Mouse (Mus musculus): ENCODE results near the gene Ofd1. TPM values are rescaled to one million over a fixed set of nuclear protein-coding genes. Genes with fewer than 3 reads are reported as not detected.
A peak's percentile ranks its signal among the peaks of the same experiment; 100 is the strongest.

Gene Ofd1
- polyA plus RNA-seq, 1 experiment from 2014 or later: 6.1 TPM

- Histone ChIP-seq H3K4me2 (no peak overlapping the region), H3K36me3 (replicated peaks) (no peaks in the 10 kb centered on the region), H3K27ac (no peak overlapping the region), H3K9me3 (no peaks in the 10 kb centered on the region), H3K4me3 (no peak overlapping the region), H3K9ac (no peak overlapping the region), H3K4me1 (no peaks in the 10 kb centered on the region), H3K27me3 (replicated peaks) (peaks cover 3% of the 10 kb centered on the region)
- ATAC-seq (replicated peaks): no peak
- 90% methylated on average over 3 of the region's 3 CpGs for WGBS
These were observed 84.2 kb downstream of the Ofd1 start for GRCm38 (mm10) chrX:166356276-166356675.

GRCm38 (mm10) chrX:166354913-166355312, 85.6 kb downstream of the Ofd1 start:
- 67% methylated on average over 1 of the region's 1 CpGs for WGBS

GRCm38 (mm10) chrX:166353412-166353811, 87.1 kb downstream of the Ofd1 start:
- 70% methylated on average over 2 of the region's 2 CpGs for WGBS
- Histone ChIP-seq H3K4me3 (no peak overlapping the region), H3K27ac (no peak overlapping the region), H3K9ac (no peak overlapping the region), H3K4me2 (no peak overlapping the region), H3K4me1 (peaks cover 11% of the 10 kb centered on the region; the same call in 1 of the 2 replicates), H3K9me3 (no peaks in the 10 kb centered on the region), H3K27me3 (replicated peaks) (no peaks in the 10 kb centered on the region), H3K36me3 (replicated peaks) (no peaks in the 10 kb centered on the region)
- ATAC-seq (replicated peaks): no peak

More at GRCm38 (mm10) chrX:166354913-166355312, 85.6 kb downstream of the Ofd1 start:
- Histone ChIP-seq H3K9ac (no peak overlapping the region), H3K4me2 (no peak overlapping the region), H3K4me1 (peaks cover 3% of the 10 kb centered on the region; the same call in 1 of the 2 replicates), H3K27me3 (replicated peaks) (no peaks in the 10 kb centered on the region; the same call in none of the 2 replicates), H3K9me3 (no peaks in the 10 kb centered on the region), H3K4me3 (no peak overlapping the region), H3K27ac (no peak overlapping the region), H3K36me3 (replicated peaks) (no peaks in the 10 kb centered on the region)
- ATAC-seq (replicated peaks): no peak

- no peaks in the 10 kb centered on the region for H3K27me3 ChIP-seq (replicated peaks)
- ATAC-seq (replicated peaks): peak; percentile 34; the same call in 1 of the 2 replicates
- no peaks in the 10 kb centered on the region for H3K36me3 ChIP-seq (replicated peaks)
- no peak overlapping the region for H3K27ac ChIP-seq
- WGBS: 22% methylated on average over 6 of the region's 6 CpGs
- H3K9ac ChIP-seq: no peak overlapping the region
- no peaks in the 10 kb centered on the region for H3K9me3 ChIP-seq
- no peak overlapping the region for H3K4me2 ChIP-seq
- H3K4me1 ChIP-seq: peaks cover 11% of the 10 kb centered on the region; the same call in 1 of the 2 replicates
- no peak overlapping the region for H3K4me3 ChIP-seq
These were observed 88.7 kb downstream of the Ofd1 start for GRCm38 (mm10) chrX:166351790-166352189.

- WGBS: 44% methylated on average over 4 of the region's 4 CpGs
- H3K4me3 ChIP-seq: peak overlapping the region; percentile 45
- H3K36me3 ChIP-seq (replicated peaks): no peaks in the 10 kb centered on the region
- H3K9me3 ChIP-seq: no peaks in the 10 kb centered on the region
- peak overlapping the region; percentile 50 for H3K4me2 ChIP-seq
- peaks cover 11% of the 10 kb centered on the region; the same call in 1 of the 2 replicates for H3K4me1 ChIP-seq
- 0 out of 2 replicates have a peak overlapping the region, but pooled peaks have one; percentile 14 for H3K9ac ChIP-seq
- H3K27me3 ChIP-seq (replicated peaks): no peaks in the 10 kb centered on the region
- ATAC-seq (replicated peaks): no peak
- H3K27ac ChIP-seq: no peak overlapping the region
These were observed 91.9 kb downstream of the Ofd1 start for GRCm38 (mm10) chrX:166348634-166349033.

GRCm38 (mm10) chrX:166348086-166348485, 92.4 kb downstream of the Ofd1 start:
- Histone ChIP-seq H3K4me3 (peak overlapping the region; percentile 45), H3K4me2 (peak overlapping the region; percentile 50), H3K36me3 (replicated peaks) (no peaks in the 10 kb centered on the region), H3K27ac (peak overlapping the region; percentile 61; the same call in 1 of the 2 replicates), H3K27me3 (replicated peaks) (no peaks in the 10 kb centered on the region), H3K4me1 (peaks cover 11% of the 10 kb centered on the region; the same call in 1 of the 2 replicates), H3K9ac (peak overlapping the region; percentile 14; the same call in 1 of the 2 replicates), H3K9me3 (no peaks in the 10 kb centered on the region)
- 45% methylated on average over 6 of the region's 6 CpGs for WGBS
- no peak for ATAC-seq (replicated peaks)

- no peaks in the 10 kb centered on the region for H3K9me3 ChIP-seq
- peak; percentile 93 for ATAC-seq (replicated peaks)
- no peaks in the 10 kb centered on the region for H3K36me3 ChIP-seq (replicated peaks)
- peak overlapping the region; percentile 33 for H3K4me2 ChIP-seq
- peak overlapping the region; percentile 89 for H3K27ac ChIP-seq
- peak overlapping the region; percentile 45 for H3K4me3 ChIP-seq
- H3K27me3 ChIP-seq (replicated peaks): no peaks in the 10 kb centered on the region; the same call in 1 of the 2 replicates
- 21% methylated on average over 10 of the region's 10 CpGs for WGBS
- peak overlapping the region; percentile 46 for H3K9ac ChIP-seq
- H3K4me1 ChIP-seq: peaks cover 4% of the 10 kb centered on the region; the same call in 1 of the 2 replicates
These were observed 96.1 kb downstream of the Ofd1 start for GRCm38 (mm10) chrX:166344228-166345015.

- Histone ChIP-seq H3K27ac (no peak overlapping the region), H3K9me3 (no peaks in the 10 kb centered on the region)
- WGBS: 82% methylated on average over 6 of the region's 6 CpGs
These were observed 98.7 kb downstream of the Ofd1 start for GRCm38 (mm10) chrX:166341795-166342194.

More at GRCm38 (mm10) chrX:166341795-166342194, 98.7 kb downstream of the Ofd1 start:
- ATAC-seq (replicated peaks): no peak
- no peak overlapping the region for H3K4me3 ChIP-seq
- no peak overlapping the region for H3K4me2 ChIP-seq
- H3K4me1 ChIP-seq: no peaks in the 10 kb centered on the region
- no peak overlapping the region for H3K9ac ChIP-seq
- no peaks in the 10 kb centered on the region for H3K36me3 ChIP-seq (replicated peaks)
- H3K27me3 ChIP-seq (replicated peaks): no peaks in the 10 kb centered on the region; the same call in none of the 2 replicates

Other genes starting within 250 kb of the Ofd1 start
- 240 and 247 TPM in 2 replicates for gene Gpm6b, start 201.8 kb downstream of the Ofd1 start, polyA plus RNA-seq (2015; fragmentation: Nextera tagmentation; extraction: Ambion mirVana)
- 79.1 and 80.6 TPM in 2 replicates for gene Trappc2, start 130 bp downstream of the Ofd1 start, polyA plus RNA-seq (2015; fragmentation: Nextera tagmentation; extraction: Ambion mirVana)
- gene Rab9, start 39.2 kb upstream of the Ofd1 start, polyA plus RNA-seq (2015; fragmentation: Nextera tagmentation; extraction: Ambion mirVana): 35.2 and 37.0 TPM in 2 replicates
- 5.1 and 5.9 TPM in 2 replicates for gene Tceanc, start 77.9 kb upstream of the Ofd1 start, polyA plus RNA-seq (2015; fragmentation: Nextera tagmentation; extraction: Ambion mirVana)
- gene Egfl6, start 145.0 kb upstream of the Ofd1 start, polyA plus RNA-seq (2015; fragmentation: Nextera tagmentation; extraction: Ambion mirVana): 1.8 and 3.5 TPM in 2 replicates

Data from midbrain, embryonic 15.5 days (tissue).